Mouse (Mus musculus) stomach, embryonic 16.5 days (tissue): ENCODE results near the gene Astl. TPM values are rescaled to one million over a fixed set of nuclear protein-coding genes. Genes with fewer than 3 reads are reported as not detected.

Source experiments
- ATAC-seq: fragments of 200-750 bp; cut with Nextera tagmentation; 2 replicates; pipeline ENCODE4 v1.8.0; 2017; ENCODE audit warnings: moderate number of reproducible peaks, moderate TSS enrichment; ENCODE audit not compliant: insufficient read depth, low FRiP score
- H3K27ac ChIP-seq: fragments of 300-500 bp; sonication (generic); 2 replicates; pipeline ENCODE4 v1.5.1; 2014; ENCODE audit warnings: low read length
- H3K27me3 ChIP-seq: fragments of 300-500 bp; sonication (generic); 2 replicates; pipeline ENCODE4 v1.6.1; 2014; ENCODE audit warnings: low read length, control low read depth, mixed read lengths; ENCODE audit not compliant: control insufficient read depth, insufficient read depth
- H3K36me3 ChIP-seq: fragments of 300-500 bp; sonication (generic); 2 replicates; pipeline ENCODE4 v1.6.1; 2014; ENCODE audit warnings: low read length; ENCODE audit not compliant: control insufficient read depth, insufficient read depth
- H3K4me1 ChIP-seq: fragments of 300-500 bp; sonication (generic); 2 replicates; pipeline ENCODE4 v1.6.1; 2014; ENCODE audit warnings: low read length, control low read depth, mixed read lengths; ENCODE audit not compliant: control insufficient read depth, insufficient read depth
- H3K4me2 ChIP-seq: fragments of 300-500 bp; sonication (generic); 2 replicates; pipeline ENCODE4 v1.6.1; 2014; ENCODE audit warnings: low read depth, low read length, mixed read lengths
- H3K4me3 ChIP-seq: fragments of 300-500 bp; sonication (generic); replicated peaks from 2 replicates; pipeline ENCODE4 v1.5.1; 2014; ENCODE audit warnings: mild to moderate bottlenecking, low read length
- H3K9ac ChIP-seq: fragments of 300-500 bp; sonication (generic); 2 replicates; pipeline ENCODE4 v1.6.1; 2014; ENCODE audit warnings: low read length
- H3K9me3 ChIP-seq: fragments of 300-500 bp; sonication (generic); replicated peaks from 2 replicates; pipeline ENCODE4 v1.6.1; 2016; ENCODE audit warnings: low read length, control low read depth; ENCODE audit not compliant: control insufficient read depth
- WGBS: fragments of 180-500 bp; shearing (Covaris S2); extraction: QIAGEN DNeasy Blood & Tissue Kit; methylation state at CpG from one replicate; pipeline ENCODE4 v1.1.7; 2014; 5-methylcytosine and 5-hydroxymethylcytosine counted together
- polyA plus RNA-seq: library from polyadenylated mRNA; unstranded; fragments of >200 nt; fragmentation: Nextera tagmentation; extraction: Ambion mirVana; gene quantifications from 2 replicates; pipeline ENCODE4 v1.2.1, GENCODE M21; 2015

Gene Astl
- polyA plus RNA-seq, 1 experiment from 2014 or later: not detected

- 74% methylated on average over 5 of the region's 5 CpGs for WGBS
- Histone ChIP-seq H3K27ac (no peak overlapping the region), H3K4me2 (no peak overlapping the region), H3K9me3 (no peaks in the 10 kb centered on the region), H3K9ac (no peak overlapping the region), H3K4me1 (no peaks in the 10 kb centered on the region), H3K27me3 (no peaks in the 10 kb centered on the region), H3K4me3 (no peak overlapping the region), H3K36me3 (no peaks in the 10 kb centered on the region)
- no peak for ATAC-seq
Observed at GRCm38 (mm10) chr2:127316431-127316830, 22.0 kb upstream of the Astl start.

GRCm38 (mm10) chr2:127318136-127318535 is 20.3 kb upstream of the Astl start:
- H3K9me3 ChIP-seq: no peaks in the 10 kb centered on the region
- no peak overlapping the region for H3K4me3 ChIP-seq
- H3K4me2 ChIP-seq: no peak overlapping the region
- H3K36me3 ChIP-seq: no peaks in the 10 kb centered on the region
- no peak for ATAC-seq
- WGBS: 83% methylated on average over 4 of the region's 4 CpGs
- H3K27ac ChIP-seq: no peak overlapping the region
- H3K27me3 ChIP-seq: no peaks in the 10 kb centered on the region
- H3K9ac ChIP-seq: no peak overlapping the region
- H3K4me1 ChIP-seq: no peaks in the 10 kb centered on the region

- no peak overlapping the region for H3K9ac ChIP-seq
- ATAC-seq: no peak
- H3K9me3 ChIP-seq: no peaks in the 10 kb centered on the region
- H3K36me3 ChIP-seq: no peaks in the 10 kb centered on the region
- H3K27ac ChIP-seq: no peak overlapping the region
- H3K4me1 ChIP-seq: no peaks in the 10 kb centered on the region
- no peaks in the 10 kb centered on the region for H3K27me3 ChIP-seq
- H3K4me3 ChIP-seq: no peak overlapping the region
- no peak overlapping the region for H3K4me2 ChIP-seq
- WGBS: 72% methylated on average over 4 of the region's 4 CpGs
Observed at GRCm38 (mm10) chr2:127319071-127319470, 19.4 kb upstream of the Astl start.

- 69% methylated on average over 6 of the region's 6 CpGs for WGBS
- H3K4me3 ChIP-seq: no peak overlapping the region
- no peak overlapping the region for H3K4me2 ChIP-seq
- no peak overlapping the region for H3K27ac ChIP-seq
- H3K36me3 ChIP-seq: no peaks in the 10 kb centered on the region
- no peak overlapping the region for H3K9ac ChIP-seq
- no peak for ATAC-seq
- no peaks in the 10 kb centered on the region for H3K9me3 ChIP-seq
- no peaks in the 10 kb centered on the region for H3K4me1 ChIP-seq
- H3K27me3 ChIP-seq: no peaks in the 10 kb centered on the region
Observed at GRCm38 (mm10) chr2:127322671-127323285, 15.7 kb upstream of the Astl start.

- WGBS: 64% methylated on average over 1 of the region's 1 CpGs
- H3K27me3 ChIP-seq: no peaks in the 10 kb centered on the region
- no peak overlapping the region for H3K9ac ChIP-seq
- H3K36me3 ChIP-seq: no peaks in the 10 kb centered on the region
- H3K4me1 ChIP-seq: no peaks in the 10 kb centered on the region
- H3K4me3 ChIP-seq: no peak overlapping the region
- H3K4me2 ChIP-seq: no peak overlapping the region
- H3K27ac ChIP-seq: no peak overlapping the region
- ATAC-seq: no peak
- no peaks in the 10 kb centered on the region for H3K9me3 ChIP-seq
Observed at GRCm38 (mm10) chr2:127323667-127324066, 14.8 kb upstream of the Astl start.

GRCm38 (mm10) chr2:127324456-127324855 is 14.0 kb upstream of the Astl start:
- no peaks in the 10 kb centered on the region for H3K36me3 ChIP-seq

GRCm38 (mm10) chr2:127328090-127328851 is 10.2 kb upstream of the Astl start:
- peak; percentile 26; the same call in 1 of the 2 replicates for ATAC-seq
- Histone ChIP-seq H3K4me1 (no peaks in the 10 kb centered on the region), H3K4me3 (no peak overlapping the region), H3K27me3 (no peaks in the 10 kb centered on the region), H3K27ac (no peak overlapping the region), H3K36me3 (no peaks in the 10 kb centered on the region), H3K9me3 (no peaks in the 10 kb centered on the region), H3K9ac (no peak overlapping the region), H3K4me2 (no peak overlapping the region)
- WGBS: 65% methylated on average over 12 of the region's 12 CpGs

More at GRCm38 (mm10) chr2:127324456-127324855, 14.0 kb upstream of the Astl start:
- no peak for ATAC-seq
- H3K9me3 ChIP-seq: no peaks in the 10 kb centered on the region
- no peak overlapping the region for H3K9ac ChIP-seq
- H3K4me1 ChIP-seq: no peaks in the 10 kb centered on the region
- H3K4me2 ChIP-seq: no peak overlapping the region
- H3K27ac ChIP-seq: no peak overlapping the region
- WGBS: 54% methylated on average over 7 of the region's 7 CpGs
- H3K4me3 ChIP-seq: no peak overlapping the region
- no peaks in the 10 kb centered on the region for H3K27me3 ChIP-seq

- ATAC-seq: no peak
- H3K36me3 ChIP-seq: no peaks in the 10 kb centered on the region
- no peak overlapping the region for H3K9ac ChIP-seq
- H3K27ac ChIP-seq: no peak overlapping the region
- H3K4me3 ChIP-seq: no peak overlapping the region
- peaks cover 20% of the 10 kb centered on the region for H3K27me3 ChIP-seq
- peaks cover 4% of the 10 kb centered on the region; the same call in 1 of the 2 replicates for H3K4me1 ChIP-seq
- no peak overlapping the region for H3K4me2 ChIP-seq
- WGBS: 79% methylated on average over 14 of the region's 14 CpGs
- no peaks in the 10 kb centered on the region for H3K9me3 ChIP-seq
Observed at GRCm38 (mm10) chr2:127332807-127333570, 5.5 kb upstream of the Astl start.
